Mouse (Mus musculus) stomach, embryonic 14.5 days (tissue): Measurements from ENCODE around the gene Cd101. TPM values are rescaled to one million over a fixed set of nuclear protein-coding genes. Genes with fewer than 3 reads are reported as not detected.
A peak's percentile ranks its signal among the peaks of the same experiment; 100 is the strongest.

Source experiments
- ATAC-seq: fragments of 200-750 bp; cut with Nextera tagmentation; 2 replicates; pipeline ENCODE4 v1.8.0; 2017; ENCODE audit warnings: low read depth, moderate TSS enrichment; ENCODE audit not compliant: insufficient number of reproducible peaks, insufficient read depth, low FRiP score
- H3K27ac ChIP-seq: fragments of 300-500 bp; sonication (generic); 2 replicates; pipeline ENCODE4 v1.5.1; 2014; ENCODE audit warnings: mild to moderate bottlenecking, low read length, moderate library complexity, mixed read lengths
- H3K27me3 ChIP-seq: fragments of 300-500 bp; sonication (generic); 2 replicates; pipeline ENCODE4 v1.6.1; 2014; ENCODE audit warnings: low read length, control low read depth, mixed read lengths; ENCODE audit not compliant: control insufficient read depth, insufficient read depth
- H3K36me3 ChIP-seq: fragments of 300-500 bp; sonication (generic); 2 replicates; pipeline ENCODE4 v1.6.1; 2014; ENCODE audit warnings: mild to moderate bottlenecking, control low read depth, low read length, moderate library complexity, mixed read lengths; ENCODE audit not compliant: control insufficient read depth, insufficient read depth
- H3K4me1 ChIP-seq: fragments of 300-500 bp; sonication (generic); 2 replicates; pipeline ENCODE4 v1.6.1; 2014; ENCODE audit warnings: low read length, control low read depth, mixed read lengths; ENCODE audit not compliant: control insufficient read depth, insufficient read depth
- H3K4me2 ChIP-seq: fragments of 300-500 bp; sonication (generic); replicated peaks from 2 replicates; pipeline ENCODE4 v1.6.1; 2014; ENCODE audit warnings: low read depth, low read length, control low read depth
- H3K4me3 ChIP-seq: fragments of 300-500 bp; sonication (generic); 2 replicates; pipeline ENCODE4 v1.5.1; 2014; ENCODE audit warnings: low read depth, low read length, control low read depth
- H3K9ac ChIP-seq: fragments of 300-500 bp; sonication (generic); replicated peaks from 2 replicates; pipeline ENCODE4 v1.6.1; 2014; ENCODE audit warnings: low read depth, mild to moderate bottlenecking, control low read depth, low read length, moderate library complexity, mixed read lengths
- H3K9me3 ChIP-seq: fragments of 300-500 bp; sonication (generic); 2 replicates; pipeline ENCODE4 v1.6.1; 2016; ENCODE audit warnings: low read depth, low read length, control low read depth; ENCODE audit not compliant: control insufficient read depth
- whole genome bisulfite sequencing: fragments of 180-500 bp; shearing (Covaris S2); extraction: QIAGEN DNeasy Blood & Tissue Kit; methylation state at CpG from one replicate; pipeline ENCODE4 v1.1.7; 2014; 5-methylcytosine and 5-hydroxymethylcytosine counted together
- polyA plus RNA-seq: library from polyadenylated mRNA; unstranded; fragments of >200 nt; fragmentation: Nextera tagmentation; extraction: Ambion mirVana; gene quantifications from 2 replicates; pipeline ENCODE4 v1.2.1, GENCODE M21; 2014

Cd101 gene
- polyA plus RNA-seq, 1 experiment from 2014 or later, result not detected

GRCm38 (mm10) chr3:101070796-101071235 is 41.5 kb upstream of the Cd101 start:
- no peak overlapping the region for H3K9ac ChIP-seq
- peaks cover 5% of the 10 kb centered on the region for H3K36me3 ChIP-seq
- ATAC-seq, result peak; percentile 14; the same call in 1 of the 2 replicates

GRCm38 (mm10) chr3:101070230-101070795 is 41.0 kb upstream of the Cd101 start:
- peaks cover 5% of the 10 kb centered on the region for H3K36me3 ChIP-seq
- H3K4me2 ChIP-seq, result no peak overlapping the region
- H3K9ac ChIP-seq, result no peak overlapping the region
- H3K27me3 ChIP-seq, result no peaks in the 10 kb centered on the region
- peak overlapping the region; percentile 75 for H3K27ac ChIP-seq
- peaks cover 23% of the 10 kb centered on the region; the same call in 1 of the 2 replicates for H3K4me1 ChIP-seq
- WGBS, result 52% methylated on average over 10 of the region's 10 CpGs
- H3K4me3 ChIP-seq, result no peak overlapping the region
- peak; percentile 30; the same call in 1 of the 2 replicates for ATAC-seq
- no peaks in the 10 kb centered on the region for H3K9me3 ChIP-seq

More at GRCm38 (mm10) chr3:101070796-101071235, 41.5 kb upstream of the Cd101 start:
- Histone ChIP-seq H3K4me3 (no peak overlapping the region), H3K9me3 (no peaks in the 10 kb centered on the region), H3K27me3 (no peaks in the 10 kb centered on the region), H3K27ac (peak overlapping the region; percentile 75), H3K4me2 (no peak overlapping the region), H3K4me1 (peaks cover 23% of the 10 kb centered on the region; the same call in 1 of the 2 replicates)
- 57% methylated on average over 6 of the region's 6 CpGs for WGBS

- no peaks in the 10 kb centered on the region for H3K27me3 ChIP-seq
- no peak overlapping the region for H3K4me3 ChIP-seq
- H3K27ac ChIP-seq, result no peak overlapping the region
- ATAC-seq, result no peak
- peaks cover 23% of the 10 kb centered on the region; the same call in 1 of the 2 replicates for H3K4me1 ChIP-seq
- no peak overlapping the region for H3K9ac ChIP-seq
- no peaks in the 10 kb centered on the region for H3K9me3 ChIP-seq
- peaks cover 5% of the 10 kb centered on the region for H3K36me3 ChIP-seq
- H3K4me2 ChIP-seq, result no peak overlapping the region
- WGBS, result 67% methylated on average over 5 of the region's 5 CpGs
Measured at GRCm38 (mm10) chr3:101068701-101069100, 39.3 kb upstream of the Cd101 start.

GRCm38 (mm10) chr3:101066175-101066574 is 36.8 kb upstream of the Cd101 start:
- H3K36me3 ChIP-seq, result no peaks in the 10 kb centered on the region; the same call in 1 of the 2 replicates
- H3K4me2 ChIP-seq, result no peak overlapping the region
- H3K27ac ChIP-seq, result no peak overlapping the region
- no peaks in the 10 kb centered on the region for H3K9me3 ChIP-seq
- no peaks in the 10 kb centered on the region for H3K27me3 ChIP-seq
- 72% methylated on average over 6 of the region's 6 CpGs for WGBS
- peaks cover 17% of the 10 kb centered on the region; the same call in 1 of the 2 replicates for H3K4me1 ChIP-seq
- no peak overlapping the region for H3K9ac ChIP-seq
- no peak for ATAC-seq
- H3K4me3 ChIP-seq, result no peak overlapping the region

- Histone ChIP-seq H3K27me3 (no peaks in the 10 kb centered on the region), H3K4me3 (no peak overlapping the region), H3K27ac (no peak overlapping the region), H3K9ac (no peak overlapping the region), H3K4me1 (no peaks in the 10 kb centered on the region), H3K4me2 (no peak overlapping the region), H3K9me3 (no peaks in the 10 kb centered on the region), H3K36me3 (peaks cover 23% of the 10 kb centered on the region; the same call in 1 of the 2 replicates)
- no peak for ATAC-seq
- 91% methylated on average over 7 of the region's 7 CpGs for WGBS
Measured at GRCm38 (mm10) chr3:101061865-101062585, 32.7 kb upstream of the Cd101 start.

- Histone ChIP-seq H3K27me3 (no peaks in the 10 kb centered on the region), H3K9ac (no peak overlapping the region), H3K4me1 (no peaks in the 10 kb centered on the region), H3K4me2 (no peak overlapping the region), H3K9me3 (no peaks in the 10 kb centered on the region), H3K36me3 (peaks cover 30% of the 10 kb centered on the region; the same call in 1 of the 2 replicates), H3K4me3 (no peak overlapping the region), H3K27ac (no peak overlapping the region)
- ATAC-seq, result no peak
- 76% methylated on average over 4 of the region's 4 CpGs for WGBS
Measured at GRCm38 (mm10) chr3:101059214-101059613, 29.9 kb upstream of the Cd101 start.

- ATAC-seq, result no peak
- no peaks in the 10 kb centered on the region for H3K4me1 ChIP-seq
- H3K27me3 ChIP-seq, result no peaks in the 10 kb centered on the region
- no peak overlapping the region for H3K4me3 ChIP-seq
- 81% methylated on average over 2 of the region's 2 CpGs for WGBS
- H3K4me2 ChIP-seq, result no peak overlapping the region
- no peak overlapping the region for H3K9ac ChIP-seq
- H3K9me3 ChIP-seq, result no peaks in the 10 kb centered on the region
- peaks cover 34% of the 10 kb centered on the region; the same call in 1 of the 2 replicates for H3K36me3 ChIP-seq
- H3K27ac ChIP-seq, result no peak overlapping the region
Measured at GRCm38 (mm10) chr3:101058203-101058602, 28.8 kb upstream of the Cd101 start.

- peaks cover 28% of the 10 kb centered on the region; the same call in 1 of the 2 replicates for H3K36me3 ChIP-seq
- no peak overlapping the region for H3K9ac ChIP-seq
- H3K9me3 ChIP-seq, result no peaks in the 10 kb centered on the region
- no peak overlapping the region for H3K4me2 ChIP-seq
- H3K4me3 ChIP-seq, result no peak overlapping the region
- H3K4me1 ChIP-seq, result no peaks in the 10 kb centered on the region
- H3K27me3 ChIP-seq, result no peaks in the 10 kb centered on the region
- 80% methylated on average over 8 of the region's 8 CpGs for WGBS
- ATAC-seq, result no peak
- H3K27ac ChIP-seq, result no peak overlapping the region
Measured at GRCm38 (mm10) chr3:101055216-101055615, 25.9 kb upstream of the Cd101 start.
